Mouse (Mus musculus) gastrocnemius, adult 18-20 months (tissue): ENCODE measurements around the gene Dennd5a. TPM values are rescaled to one million over a fixed set of nuclear protein-coding genes. Genes with fewer than 3 reads are reported as not detected.
A peak's percentile ranks its signal among the peaks of the same experiment; 100 is the strongest.
"Not testable (repeated sequence)": the region's sequence is repeated elsewhere in the genome, so short reads cannot be mapped to it uniquely, and the experiment has no call there.

ENCODE experiments used
- DNase-seq: peaks from one replicate; pipeline ENCODE4 v3.0.0; 2021; ENCODE audit warnings: low spot score
- long read RNA-seq, 2 experiments: library from polyadenylated mRNA; stranded (forward); transcript quantifications; one replicate each; pipeline ENCODE4 v2.0.0; 2021
- total RNA-seq, 2 experiments: library from RNA; stranded (reverse); gene quantifications; 2 replicates each; pipeline ENCODE4 v1.2.3; 2021

Dennd5a gene
- total RNA-seq: 10 to 100 TPM; 36.2 to 47.5 TPM
- long read RNA-seq, experiment 1, full-length matches to known transcripts: 23 of 40 reads
- long read RNA-seq, experiment 1, partial matches to known transcripts: 14 of 40 reads
- long read RNA-seq, experiment 1, other reads (novel, unspliced or antisense): 3 of 40 reads
- long read RNA-seq, experiment 2, full-length matches to known transcripts: 24 of 42 reads
- long read RNA-seq, experiment 2, partial matches to known transcripts: 16 of 42 reads
- long read RNA-seq, experiment 2, other reads (novel, unspliced or antisense): 2 of 42 reads

- DNase-seq: peak; percentile 66
These were observed at the start of gene Dennd5a for GRCm38 (mm10) chr7:109959716-109960612. Gene Dennd5a (minus strand): TSS chr7:109960470.

- DNase-seq: no peak
These were observed 48.8 kb upstream of the Dennd5a start for GRCm38 (mm10) chr7:110009084-110009483.

GRCm38 (mm10) chr7:110008513-110008912 is 48.2 kb upstream of the Dennd5a start:
- no peak for DNase-seq

DNA sequence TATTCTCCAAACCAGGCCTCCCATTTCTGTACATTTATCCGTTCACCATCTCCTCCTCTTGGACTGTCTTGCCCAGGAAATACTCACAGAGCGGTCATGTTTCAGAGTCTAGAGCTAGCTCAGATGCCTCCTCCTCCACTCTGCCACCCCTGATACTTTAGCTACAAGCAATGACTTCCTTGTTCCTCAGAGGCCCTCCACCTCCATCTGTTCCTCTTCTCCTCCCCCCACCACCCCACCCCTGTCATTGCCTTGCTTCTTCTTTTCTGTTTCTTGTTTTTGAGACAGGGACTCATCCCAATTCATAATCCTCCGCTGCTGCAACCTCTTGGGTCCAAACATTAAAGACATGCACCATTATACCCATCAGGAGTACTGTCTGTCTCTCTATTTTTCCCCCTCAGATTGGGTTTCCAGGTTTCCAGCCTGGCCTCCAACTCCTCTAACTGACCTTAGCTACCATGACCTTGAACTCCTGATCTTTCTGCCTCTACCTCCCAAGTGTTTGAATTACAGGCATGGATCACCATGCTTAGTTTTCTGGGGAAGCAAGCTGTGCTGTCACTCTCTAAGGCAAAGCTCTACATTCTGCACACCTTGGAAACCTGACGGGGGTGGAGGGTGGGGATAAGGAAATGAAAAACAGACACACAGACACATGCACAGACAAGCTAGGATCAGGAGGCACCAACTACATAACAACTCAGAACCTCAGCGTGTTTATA is 46.4 kb upstream of the Dennd5a start:
- DNase-seq: no peak

- no peak for DNase-seq
These were observed 45.7 kb upstream of the Dennd5a start for GRCm38 (mm10) chr7:110005976-110006375.

GRCm38 (mm10) chr7:110002968-110003367 is 42.7 kb upstream of the Dennd5a start:
- peak; percentile 10 for DNase-seq

GRCm38 (mm10) chr7:110002092-110002491 is 41.8 kb upstream of the Dennd5a start:
- no peak for DNase-seq

- no peak for DNase-seq
These were observed 38.1 kb upstream of the Dennd5a start for GRCm38 (mm10) chr7:109998388-109998787.

GRCm38 (mm10) chr7:109993157-109993959 is 33.1 kb upstream of the Dennd5a start:
- DNase-seq: peak; percentile 68

DNA sequence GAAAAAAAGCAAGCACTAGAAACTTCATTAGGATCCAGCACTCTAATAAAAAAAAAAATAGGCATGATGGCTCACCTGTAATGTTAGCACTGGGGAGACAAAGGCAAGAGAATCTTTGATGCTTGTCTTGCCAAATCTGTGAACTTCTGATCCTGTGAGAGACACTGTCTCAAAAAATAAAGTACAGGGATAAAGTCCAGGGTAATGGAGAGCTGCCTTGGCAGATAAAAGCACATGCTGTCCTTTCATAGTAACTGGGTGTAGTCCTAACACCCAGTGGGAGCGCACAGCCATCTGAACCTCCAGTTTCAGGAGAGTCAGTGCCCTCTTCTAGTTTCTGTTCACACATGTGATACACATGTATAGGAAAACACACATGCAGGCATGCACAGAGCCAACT is 31.0 kb upstream of the Dennd5a start:
- no peak for DNase-seq

DNA sequence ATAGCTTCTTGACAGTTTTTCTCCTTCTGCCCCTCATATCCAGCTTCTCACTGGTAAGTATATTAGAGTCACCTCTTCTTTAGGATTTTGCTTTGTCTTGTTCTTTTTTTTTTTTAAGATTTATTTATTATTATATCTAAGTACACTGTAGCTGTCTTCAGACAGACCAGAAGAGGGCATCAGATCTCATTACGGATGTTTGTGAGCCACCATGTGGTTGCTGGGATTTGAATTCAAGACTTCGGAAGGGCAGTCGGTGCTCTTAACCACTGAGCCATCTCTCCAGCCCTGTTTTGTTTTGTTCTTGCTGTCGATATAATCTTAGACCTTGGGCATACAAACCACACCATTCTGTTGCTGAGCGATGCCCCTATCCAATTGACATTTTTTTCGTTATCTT is 26.5 kb upstream of the Dennd5a start, which contains the start of gene Tmem41b:
Gene Tmem41b, minus strand, starts transcription at position 155 of the 400 bp plus-strand sequence.
- peak; percentile 7 for DNase-seq

- peak; percentile 99 for DNase-seq
These were observed 25.9 kb upstream of the Dennd5a start for GRCm38 (mm10) chr7:109986133-109986669.

GRCm38 (mm10) chr7:109985661-109986132 is 25.4 kb upstream of the Dennd5a start:
- DNase-seq: no peak

GRCm38 (mm10) chr7:109984608-109985007 is 24.3 kb upstream of the Dennd5a start:
- DNase-seq: not testable (repeated sequence)

GRCm38 (mm10) chr7:109977131-109977530 is 16.9 kb upstream of the Dennd5a start:
- not testable (repeated sequence) for DNase-seq

- peak; percentile 13 for DNase-seq
These were observed 15.9 kb upstream of the Dennd5a start for GRCm38 (mm10) chr7:109975966-109976715.

- no peak for DNase-seq
These were observed 9.3 kb upstream of the Dennd5a start for GRCm38 (mm10) chr7:109969542-109969941.

- DNase-seq: no peak
These were observed 8.7 kb upstream of the Dennd5a start for GRCm38 (mm10) chr7:109968924-109969450.

DNA sequence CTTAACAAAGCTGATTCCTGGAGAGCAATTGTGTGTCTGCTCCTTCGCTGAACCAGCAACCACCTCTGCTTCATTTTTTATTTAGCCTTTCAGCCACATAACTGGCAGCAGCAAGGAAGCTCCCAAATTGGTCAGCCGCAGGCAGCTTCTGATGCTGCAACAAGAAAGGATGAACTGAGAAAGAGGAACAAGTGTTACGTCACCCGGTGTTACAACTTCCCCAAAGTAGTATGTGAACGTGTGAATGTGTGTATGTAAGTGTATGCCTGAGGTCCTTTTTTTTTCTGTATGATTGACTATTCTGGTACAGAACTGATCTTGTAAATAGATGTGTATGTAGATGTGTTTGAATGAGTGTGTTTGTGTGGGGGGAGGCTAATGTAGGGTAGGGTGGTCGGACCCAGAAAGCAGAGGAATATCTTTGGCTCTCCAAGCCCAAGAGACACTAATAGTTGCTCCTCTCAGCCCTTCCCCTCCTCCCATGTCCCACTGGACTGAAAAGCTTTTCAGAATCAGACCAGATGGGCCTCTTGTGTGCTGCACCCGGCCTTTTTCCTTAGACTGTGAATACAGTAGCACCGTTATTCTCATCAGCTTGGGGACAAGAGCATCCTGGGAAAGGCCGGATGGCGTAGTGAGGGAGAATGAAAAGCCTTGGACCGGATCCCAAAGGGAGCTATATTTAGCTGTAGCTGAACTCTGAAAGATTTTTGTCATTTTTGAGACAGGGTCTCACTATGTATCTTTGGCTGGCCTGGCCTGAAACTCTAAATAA is 7.7 kb upstream of the Dennd5a start:
- no peak for DNase-seq
